Mouse (Mus musculus): ENCODE measurements around the gene Zfp408.

The Zfp408 gene

DNA sequence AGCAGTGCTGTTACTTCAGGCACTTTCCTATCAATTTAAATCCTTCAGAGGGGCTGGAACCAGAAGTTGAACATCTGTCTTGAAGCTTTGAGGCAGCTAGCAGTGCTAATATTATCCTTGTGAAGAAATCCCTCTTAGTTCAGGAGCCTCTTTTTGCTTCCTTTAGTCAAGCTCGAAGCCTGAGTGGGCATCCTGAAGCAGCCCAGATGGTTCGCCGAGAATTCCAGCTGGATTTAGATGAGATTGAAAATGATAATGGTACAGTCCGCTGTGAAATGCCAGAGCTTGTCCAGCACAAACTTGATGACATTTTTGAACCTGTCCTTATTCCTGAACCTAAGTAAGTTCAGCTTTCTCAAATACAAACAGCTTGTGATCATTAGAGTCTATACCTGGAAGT lies 49.1 kb downstream of the Zfp408 start:
- DNase-seq (ENCODE audit: low spot score): no peak
